Mouse (Mus musculus): ENCODE measurements around the gene Gm42906. TPM values are rescaled to one million over a fixed set of nuclear protein-coding genes. Genes with fewer than 3 reads are reported as not detected.

Gene Gm42906
- polyA plus RNA-seq, 1 experiment = not detected

DNA sequence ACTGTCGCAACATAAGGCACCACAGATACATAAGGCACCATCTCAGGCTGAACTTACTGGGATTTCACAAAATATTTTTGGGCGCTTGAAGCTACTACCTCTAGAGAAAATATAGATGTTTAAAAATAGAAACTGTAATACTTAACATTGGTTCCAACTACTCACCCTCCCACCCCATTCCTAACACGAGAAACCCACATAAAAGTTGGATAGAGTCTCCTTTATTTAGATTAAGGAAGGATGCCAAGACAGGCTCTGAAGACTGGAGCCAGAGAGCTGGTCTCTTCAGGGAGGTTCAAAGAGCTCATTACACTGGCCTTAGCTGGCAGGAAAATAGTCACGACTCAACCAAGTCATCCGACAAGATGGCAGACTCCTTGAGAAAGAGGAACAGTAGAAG is 361.9 kb downstream of the Gm42906 start:
- TF ChIP-seq POLR2A (IDR thresholded peaks at IDR 0.05; ENCODE audit: insufficient read depth, low read depth, low read length) (no peak), CTCF (IDR thresholded peaks at IDR 0.05; ENCODE audit: insufficient read depth, low read depth, low read length) (no peak)

DNA sequence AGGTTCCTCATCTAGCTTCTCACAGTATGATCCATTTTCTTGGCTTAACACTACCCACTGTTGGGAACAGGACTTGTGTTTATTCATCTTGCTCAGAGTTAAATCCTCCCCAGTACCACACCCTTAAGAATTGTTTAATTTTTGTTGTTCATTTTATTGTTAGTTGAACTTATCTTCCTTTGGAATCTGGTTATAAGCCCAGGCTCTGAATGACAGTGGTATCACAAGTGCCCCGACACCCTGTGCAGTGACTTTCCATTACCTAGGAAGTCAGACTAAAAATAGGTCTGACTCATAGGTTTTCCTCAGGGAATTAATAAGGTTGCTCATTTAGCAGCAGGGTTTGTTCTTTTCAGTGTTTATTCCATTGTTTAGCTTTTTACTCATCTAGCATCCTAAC is 362.7 kb downstream of the Gm42906 start:
- Histone ChIP-seq H3K4me1 (ENCODE audit: control insufficient read depth, insufficient read depth, low read length) (no peaks in the 10 kb centered on the region), H3K4me3 (ENCODE audit: insufficient read depth, low read depth, low read length) (no peak overlapping the region), H3K27ac (ENCODE audit: insufficient read depth, low read depth, low read length) (no peak overlapping the region)
- TF ChIP-seq POLR2A (IDR thresholded peaks at IDR 0.05; ENCODE audit: insufficient read depth, low read depth, low read length) = no peak
- no peak for TF ChIP-seq CTCF (IDR thresholded peaks at IDR 0.05; ENCODE audit: insufficient read depth, low read depth, low read length)
- 40% methylated on average over 1 of the region's 1 CpGs for WGBS

More for the DNA sequence above, 361.9 kb downstream of the Gm42906 start:
- H3K4me1 ChIP-seq (ENCODE audit: control insufficient read depth, insufficient read depth, low read length) = no peaks in the 10 kb centered on the region
- no peak overlapping the region for H3K4me3 ChIP-seq (ENCODE audit: insufficient read depth, low read depth, low read length)
- 46% methylated on average over 5 of the region's 5 CpGs for WGBS
- H3K27ac ChIP-seq (ENCODE audit: insufficient read depth, low read depth, low read length) = no peak overlapping the region

DNA sequence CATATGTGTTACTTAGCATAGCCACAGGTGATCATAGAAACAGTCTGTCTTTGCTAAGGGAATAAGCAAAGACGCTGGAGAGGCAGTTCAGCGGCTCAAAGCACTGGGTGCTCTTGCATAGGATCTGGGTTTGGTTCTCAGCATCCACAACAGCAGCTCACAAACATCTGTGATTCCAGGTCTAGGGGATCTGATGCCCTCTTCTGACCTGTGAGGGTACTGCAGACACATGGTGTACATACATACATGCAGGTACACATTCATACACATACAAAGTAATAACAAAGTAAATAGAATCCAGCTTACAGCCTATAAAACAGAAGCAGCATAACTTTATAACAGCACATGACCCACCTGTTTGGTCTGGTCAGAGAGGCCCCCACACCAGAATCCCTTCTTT is 366.0 kb downstream of the Gm42906 start:
- H3K27ac ChIP-seq (ENCODE audit: insufficient read depth, low read depth, low read length) = no peak overlapping the region
- H3K4me1 ChIP-seq (ENCODE audit: control insufficient read depth, insufficient read depth, low read length) = no peaks in the 10 kb centered on the region
- H3K4me3 ChIP-seq (ENCODE audit: insufficient read depth, low read depth, low read length) = no peak overlapping the region
- WGBS = 100% methylated on average over 2 of the region's 2 CpGs
- no peak for TF ChIP-seq CTCF (IDR thresholded peaks at IDR 0.05; ENCODE audit: insufficient read depth, low read depth, low read length)
- TF ChIP-seq POLR2A (IDR thresholded peaks at IDR 0.05; ENCODE audit: insufficient read depth, low read depth, low read length) = no peak

DNA sequence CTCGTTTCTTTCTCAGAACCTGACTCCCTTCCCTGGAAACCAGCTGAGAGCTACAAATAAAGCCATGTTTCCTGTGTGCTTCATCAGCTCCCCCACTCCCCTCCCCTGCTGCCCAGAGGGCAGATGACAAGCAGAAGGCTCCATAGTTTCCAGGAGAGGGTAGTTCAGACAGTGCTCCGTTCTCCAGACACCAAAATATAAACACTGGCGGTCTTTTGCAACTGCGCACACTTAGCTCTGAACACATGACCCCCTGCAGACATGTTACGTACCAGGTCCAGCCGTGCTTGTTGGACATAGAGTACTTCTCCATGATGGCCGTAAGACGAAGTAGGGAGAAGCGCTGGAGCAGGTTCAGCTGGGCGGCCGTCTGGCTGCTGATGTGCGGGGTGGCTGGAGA is 367.5 kb downstream of the Gm42906 start:
- Histone ChIP-seq H3K4me1 (ENCODE audit: control insufficient read depth, insufficient read depth, low read length) (no peaks in the 10 kb centered on the region), H3K4me3 (ENCODE audit: insufficient read depth, low read depth, low read length) (no peak overlapping the region), H3K27ac (ENCODE audit: insufficient read depth, low read depth, low read length) (no peak overlapping the region)
- 85% methylated on average over 12 of the region's 12 CpGs for WGBS
- no peak for TF ChIP-seq POLR2A (IDR thresholded peaks at IDR 0.05; ENCODE audit: insufficient read depth, low read depth, low read length)
- no peak for TF ChIP-seq CTCF (IDR thresholded peaks at IDR 0.05; ENCODE audit: insufficient read depth, low read depth, low read length)

DNA sequence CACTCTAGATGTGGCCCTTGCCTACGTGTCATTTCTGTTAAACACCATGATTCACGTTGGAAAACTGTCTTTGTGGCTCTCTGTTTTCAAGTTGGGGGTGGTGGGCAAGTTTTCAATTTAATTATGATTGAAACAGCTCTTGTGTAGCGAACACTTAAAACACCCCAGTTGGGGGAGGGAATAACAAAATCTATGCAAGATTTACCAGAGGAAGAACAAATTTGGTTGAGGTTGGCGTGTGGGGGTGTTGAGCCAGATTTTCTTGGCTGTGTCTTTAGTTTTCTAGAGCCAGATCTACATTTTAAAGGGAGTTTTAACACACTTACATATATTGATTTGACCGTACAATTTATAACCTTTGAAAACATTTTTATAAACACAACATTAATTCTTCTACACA is 368.2 kb downstream of the Gm42906 start:
- Histone ChIP-seq H3K27ac (ENCODE audit: insufficient read depth, low read depth, low read length) (no peak overlapping the region), H3K4me3 (ENCODE audit: insufficient read depth, low read depth, low read length) (no peak overlapping the region), H3K4me1 (ENCODE audit: control insufficient read depth, insufficient read depth, low read length) (no peaks in the 10 kb centered on the region)
- WGBS = 88% methylated on average over 5 of the region's 5 CpGs
- TF ChIP-seq CTCF (IDR thresholded peaks at IDR 0.05; ENCODE audit: insufficient read depth, low read depth, low read length) (no peak), POLR2A (IDR thresholded peaks at IDR 0.05; ENCODE audit: insufficient read depth, low read depth, low read length) (no peak)

DNA sequence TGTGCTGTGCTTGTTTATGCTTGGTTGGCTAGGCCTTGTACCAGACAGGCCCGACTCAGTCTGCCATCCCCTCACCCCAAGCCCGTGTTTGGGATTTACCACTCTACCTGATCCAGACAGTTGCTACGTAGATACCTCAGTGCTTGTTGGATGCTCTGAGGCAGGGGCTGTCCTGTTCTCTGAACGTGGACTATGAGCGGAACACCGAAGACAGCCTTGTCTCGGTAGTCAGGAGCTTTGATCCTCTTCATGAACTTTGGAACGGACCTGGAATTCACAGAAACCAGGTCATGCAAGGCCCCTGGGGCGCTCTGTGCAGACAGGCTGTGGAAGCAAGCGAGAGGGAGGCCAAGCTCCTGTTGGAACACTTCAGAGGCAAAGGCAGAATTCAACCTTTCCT is 368.6 kb downstream of the Gm42906 start:
- Histone ChIP-seq H3K4me3 (ENCODE audit: insufficient read depth, low read depth, low read length) (no peak overlapping the region), H3K4me1 (ENCODE audit: control insufficient read depth, insufficient read depth, low read length) (no peaks in the 10 kb centered on the region), H3K27ac (ENCODE audit: insufficient read depth, low read depth, low read length) (no peak overlapping the region)
- 90% methylated on average over 10 of the region's 10 CpGs for WGBS
- no peak for TF ChIP-seq CTCF (IDR thresholded peaks at IDR 0.05; ENCODE audit: insufficient read depth, low read depth, low read length)
- no peak for TF ChIP-seq POLR2A (IDR thresholded peaks at IDR 0.05; ENCODE audit: insufficient read depth, low read depth, low read length)

DNA sequence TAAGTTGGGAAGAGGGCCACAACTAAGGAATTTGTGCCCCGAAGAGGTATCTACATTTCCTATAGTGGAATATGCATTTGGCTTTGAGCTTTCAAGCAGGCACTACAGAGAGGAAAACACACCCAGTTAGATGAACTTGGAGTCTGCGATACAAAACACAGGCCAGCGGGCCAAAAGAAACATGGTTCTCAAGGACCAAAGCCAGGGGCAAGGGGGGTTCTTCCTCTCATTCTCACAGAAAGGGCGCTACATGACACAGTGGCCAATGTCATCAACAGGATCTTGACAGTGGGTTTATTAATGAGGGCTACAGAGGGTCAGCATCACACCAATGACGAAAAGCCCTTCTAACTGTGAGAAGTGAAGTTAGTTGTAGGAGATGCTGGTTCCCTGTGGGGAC is 370.2 kb downstream of the Gm42906 start:
- Histone ChIP-seq H3K4me3 (ENCODE audit: insufficient read depth, low read depth, low read length) (no peak overlapping the region), H3K4me1 (ENCODE audit: control insufficient read depth, insufficient read depth, low read length) (no peaks in the 10 kb centered on the region), H3K27ac (ENCODE audit: insufficient read depth, low read depth, low read length) (no peak overlapping the region)
- TF ChIP-seq POLR2A (IDR thresholded peaks at IDR 0.05; ENCODE audit: insufficient read depth, low read depth, low read length) = no peak
- no peak for TF ChIP-seq CTCF (IDR thresholded peaks at IDR 0.05; ENCODE audit: insufficient read depth, low read depth, low read length)
- WGBS = 89% methylated on average over 5 of the region's 5 CpGs

DNA sequence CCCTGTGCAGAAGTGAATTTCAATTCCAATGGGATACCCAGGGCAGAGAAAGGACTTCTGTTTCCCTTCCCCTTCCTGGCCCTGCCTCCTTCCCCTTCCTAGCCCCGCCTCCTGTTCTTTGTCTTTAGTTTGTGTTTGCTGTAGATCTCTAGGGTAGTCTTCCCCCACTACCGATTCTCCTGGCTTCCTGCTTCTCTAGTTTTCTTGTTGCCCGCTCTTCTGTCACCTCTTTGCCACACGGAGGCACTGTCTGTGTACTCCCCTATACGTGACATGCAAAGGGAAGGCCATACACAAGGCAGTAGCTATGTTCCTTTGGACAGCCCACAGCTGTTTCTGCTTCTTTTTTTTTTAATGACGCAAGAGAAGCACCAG is 371.1 kb downstream of the Gm42906 start:
- no peaks in the 10 kb centered on the region for H3K4me1 ChIP-seq (ENCODE audit: control insufficient read depth, insufficient read depth, low read length)
- H3K4me3 ChIP-seq (ENCODE audit: insufficient read depth, low read depth, low read length) = no peak overlapping the region
- H3K27ac ChIP-seq (ENCODE audit: insufficient read depth, low read depth, low read length) = no peak overlapping the region
- WGBS = 75% methylated on average over 6 of the region's 6 CpGs
- TF ChIP-seq CTCF (IDR thresholded peaks at IDR 0.05; ENCODE audit: insufficient read depth, low read depth, low read length) (no peak), POLR2A (IDR thresholded peaks at IDR 0.05; ENCODE audit: insufficient read depth, low read depth, low read length) (no peak)

DNA sequence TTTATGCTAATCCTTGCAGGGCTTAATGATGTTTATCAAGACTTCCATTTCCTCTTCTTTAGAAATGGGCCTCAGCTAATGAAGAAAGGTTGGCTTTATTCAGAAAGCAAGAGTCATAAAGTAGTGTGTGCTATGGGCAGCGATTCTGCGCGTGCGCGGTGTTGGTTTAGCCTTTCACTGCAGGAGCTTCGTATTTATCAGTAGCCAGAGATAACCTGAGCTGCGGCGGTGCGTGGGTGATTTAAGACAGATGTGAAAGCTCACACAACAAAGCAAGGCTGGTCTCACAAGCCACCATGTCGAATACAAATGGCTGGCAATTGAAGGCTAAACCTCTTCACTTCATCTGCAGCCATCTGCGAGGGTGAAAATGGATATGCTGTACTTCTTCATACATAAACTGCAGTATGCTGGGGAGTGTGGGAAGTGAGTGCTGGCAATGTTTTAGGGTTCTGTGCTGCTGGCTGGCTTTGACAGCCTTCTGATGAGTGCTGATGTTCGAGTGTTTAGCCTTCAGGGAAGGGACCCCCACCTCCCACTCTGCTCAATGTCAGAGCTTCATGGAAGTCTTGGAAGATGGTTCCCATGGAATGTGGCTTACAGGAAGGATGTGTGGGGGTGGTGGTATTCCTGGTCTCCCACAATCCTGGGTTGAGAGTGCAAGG is 371.6 kb downstream of the Gm42906 start:
- Histone ChIP-seq H3K27ac (ENCODE audit: insufficient read depth, low read depth, low read length) (no peak overlapping the region), H3K4me3 (ENCODE audit: insufficient read depth, low read depth, low read length) (no peak overlapping the region), H3K4me1 (ENCODE audit: control insufficient read depth, insufficient read depth, low read length) (no peaks in the 10 kb centered on the region)
- 83% methylated on average over 12 of the region's 12 CpGs for WGBS
- no peak for TF ChIP-seq POLR2A (IDR thresholded peaks at IDR 0.05; ENCODE audit: insufficient read depth, low read depth, low read length)
- no peak for TF ChIP-seq CTCF (IDR thresholded peaks at IDR 0.05; ENCODE audit: insufficient read depth, low read depth, low read length)

Data from olfactory bulb, adult 2 months (tissue).